Mouse (Mus musculus): ENCODE results near the gene Sestd1. TPM values are rescaled to one million over a fixed set of nuclear protein-coding genes. Genes with fewer than 3 reads are reported as not detected.

Gene Sestd1
- polyA plus RNA-seq, 1 experiment from 2014 or later: 11.6 TPM

- no peaks in the 10 kb centered on the region for H3K27me3 ChIP-seq (replicated peaks; ENCODE audit: control insufficient read depth, insufficient read depth, low read length)
- H3K27ac ChIP-seq (ENCODE audit: low read length): no peak overlapping the region
- H3K4me3 ChIP-seq (ENCODE audit: low read length): no peak overlapping the region
- H3K9ac ChIP-seq (ENCODE audit: low read depth, low read length): no peak overlapping the region
- WGBS: 85% methylated on average over 6 of the region's 6 CpGs
- H3K36me3 ChIP-seq (ENCODE audit: control insufficient read depth, insufficient read depth, low read length): 0 out of 2 replicates have a peak, but pooled peaks cover 2% of the 10 kb centered on the region
- no peak overlapping the region for H3K4me2 ChIP-seq (ENCODE audit: low read depth, low read length)
- H3K9me3 ChIP-seq (ENCODE audit: control insufficient read depth, low read length): no peaks in the 10 kb centered on the region
- no peak for ATAC-seq
- H3K4me1 ChIP-seq (ENCODE audit: control insufficient read depth, insufficient read depth, low read length): no peaks in the 10 kb centered on the region
These were observed 38.1 kb downstream of the Sestd1 start for GRCm38 (mm10) chr2:77242248-77242647.

GRCm38 (mm10) chr2:77238607-77239006 is 41.8 kb downstream of the Sestd1 start:
- 92% methylated on average over 3 of the region's 3 CpGs for WGBS
- no peaks in the 10 kb centered on the region for H3K9me3 ChIP-seq (ENCODE audit: control insufficient read depth, low read length)
- H3K27ac ChIP-seq (ENCODE audit: low read length): no peak overlapping the region
- ATAC-seq: no peak
- H3K4me1 ChIP-seq (ENCODE audit: control insufficient read depth, insufficient read depth, low read length): no peaks in the 10 kb centered on the region
- H3K27me3 ChIP-seq (replicated peaks; ENCODE audit: control insufficient read depth, insufficient read depth, low read length): no peaks in the 10 kb centered on the region
- H3K4me3 ChIP-seq (ENCODE audit: low read length): no peak overlapping the region
- no peak overlapping the region for H3K4me2 ChIP-seq (ENCODE audit: low read depth, low read length)
- H3K9ac ChIP-seq (ENCODE audit: low read depth, low read length): no peak overlapping the region
- H3K36me3 ChIP-seq (ENCODE audit: control insufficient read depth, insufficient read depth, low read length): 0 out of 2 replicates have a peak, but pooled peaks cover 10% of the 10 kb centered on the region

GRCm38 (mm10) chr2:77238046-77238445 is 42.3 kb downstream of the Sestd1 start:
- Histone ChIP-seq H3K9ac (ENCODE audit: low read depth, low read length) (no peak overlapping the region), H3K36me3 (ENCODE audit: control insufficient read depth, insufficient read depth, low read length) (0 out of 2 replicates have a peak, but pooled peaks cover 10% of the 10 kb centered on the region), H3K4me1 (ENCODE audit: control insufficient read depth, insufficient read depth, low read length) (no peaks in the 10 kb centered on the region), H3K27me3 (replicated peaks; ENCODE audit: control insufficient read depth, insufficient read depth, low read length) (no peaks in the 10 kb centered on the region), H3K4me3 (ENCODE audit: low read length) (no peak overlapping the region), H3K4me2 (ENCODE audit: low read depth, low read length) (no peak overlapping the region), H3K9me3 (ENCODE audit: control insufficient read depth, low read length) (no peaks in the 10 kb centered on the region), H3K27ac (ENCODE audit: low read length) (no peak overlapping the region)
- no peak for ATAC-seq
- 73% methylated on average over 3 of the region's 3 CpGs for WGBS

- no peaks in the 10 kb centered on the region for H3K9me3 ChIP-seq (ENCODE audit: control insufficient read depth, low read length)
- no peak overlapping the region for H3K27ac ChIP-seq (ENCODE audit: low read length)
- H3K36me3 ChIP-seq (ENCODE audit: control insufficient read depth, insufficient read depth, low read length): 0 out of 2 replicates have a peak, but pooled peaks cover 10% of the 10 kb centered on the region
- no peak overlapping the region for H3K4me3 ChIP-seq (ENCODE audit: low read length)
- no peaks in the 10 kb centered on the region for H3K4me1 ChIP-seq (ENCODE audit: control insufficient read depth, insufficient read depth, low read length)
- ATAC-seq: no peak
- H3K27me3 ChIP-seq (replicated peaks; ENCODE audit: control insufficient read depth, insufficient read depth, low read length): no peaks in the 10 kb centered on the region
- H3K4me2 ChIP-seq (ENCODE audit: low read depth, low read length): no peak overlapping the region
- no peak overlapping the region for H3K9ac ChIP-seq (ENCODE audit: low read depth, low read length)
- WGBS: 87% methylated on average over 4 of the region's 4 CpGs
These were observed 43.5 kb downstream of the Sestd1 start for GRCm38 (mm10) chr2:77236860-77237259.

- H3K4me2 ChIP-seq (ENCODE audit: low read depth, low read length): no peak overlapping the region
- no peaks in the 10 kb centered on the region for H3K27me3 ChIP-seq (replicated peaks; ENCODE audit: control insufficient read depth, insufficient read depth, low read length)
- 92% methylated on average over 4 of the region's 4 CpGs for WGBS
- H3K9ac ChIP-seq (ENCODE audit: low read depth, low read length): no peak overlapping the region
- H3K4me3 ChIP-seq (ENCODE audit: low read length): no peak overlapping the region
- H3K4me1 ChIP-seq (ENCODE audit: control insufficient read depth, insufficient read depth, low read length): no peaks in the 10 kb centered on the region
- H3K36me3 ChIP-seq (ENCODE audit: control insufficient read depth, insufficient read depth, low read length): 0 out of 2 replicates have a peak, but pooled peaks cover 10% of the 10 kb centered on the region
- no peak overlapping the region for H3K27ac ChIP-seq (ENCODE audit: low read length)
- ATAC-seq: no peak
- no peaks in the 10 kb centered on the region for H3K9me3 ChIP-seq (ENCODE audit: control insufficient read depth, low read length)
These were observed 44.5 kb downstream of the Sestd1 start for GRCm38 (mm10) chr2:77235896-77236295.

- H3K36me3 ChIP-seq (ENCODE audit: control insufficient read depth, insufficient read depth, low read length): 0 out of 2 replicates have a peak, but pooled peaks cover 8% of the 10 kb centered on the region
- no peaks in the 10 kb centered on the region for H3K4me1 ChIP-seq (ENCODE audit: control insufficient read depth, insufficient read depth, low read length)
- H3K4me2 ChIP-seq (ENCODE audit: low read depth, low read length): no peak overlapping the region
- H3K27me3 ChIP-seq (replicated peaks; ENCODE audit: control insufficient read depth, insufficient read depth, low read length): no peaks in the 10 kb centered on the region
- no peaks in the 10 kb centered on the region for H3K9me3 ChIP-seq (ENCODE audit: control insufficient read depth, low read length)
- ATAC-seq: no peak
- H3K9ac ChIP-seq (ENCODE audit: low read depth, low read length): no peak overlapping the region
- 93% methylated on average over 2 of the region's 2 CpGs for WGBS
- H3K27ac ChIP-seq (ENCODE audit: low read length): no peak overlapping the region
- H3K4me3 ChIP-seq (ENCODE audit: low read length): no peak overlapping the region
These were observed 47.8 kb downstream of the Sestd1 start for GRCm38 (mm10) chr2:77232604-77233003.

- 94% methylated on average over 2 of the region's 2 CpGs for WGBS
- ATAC-seq: no peak
These were observed 59.4 kb downstream of the Sestd1 start for GRCm38 (mm10) chr2:77220960-77221359.

GRCm38 (mm10) chr2:77212885-77213284 is 67.5 kb downstream of the Sestd1 start:
- WGBS: 78% methylated on average over 5 of the region's 5 CpGs
- no peak for ATAC-seq

More at GRCm38 (mm10) chr2:77220960-77221359, 59.4 kb downstream of the Sestd1 start:
- no peak overlapping the region for H3K27ac ChIP-seq (ENCODE audit: low read length)
- no peak overlapping the region for H3K4me2 ChIP-seq (ENCODE audit: low read depth, low read length)
- no peak overlapping the region for H3K4me3 ChIP-seq (ENCODE audit: low read length)
- H3K27me3 ChIP-seq (replicated peaks; ENCODE audit: control insufficient read depth, insufficient read depth, low read length): no peaks in the 10 kb centered on the region
- H3K9me3 ChIP-seq (ENCODE audit: control insufficient read depth, low read length): no peaks in the 10 kb centered on the region
- no peaks in the 10 kb centered on the region for H3K4me1 ChIP-seq (ENCODE audit: control insufficient read depth, insufficient read depth, low read length)
- no peak overlapping the region for H3K9ac ChIP-seq (ENCODE audit: low read depth, low read length)
- H3K36me3 ChIP-seq (ENCODE audit: control insufficient read depth, insufficient read depth, low read length): no peaks in the 10 kb centered on the region

GRCm38 (mm10) chr2:77206951-77207350 is 73.4 kb downstream of the Sestd1 start:
- H3K27ac ChIP-seq (ENCODE audit: low read length): no peak overlapping the region
- H3K9me3 ChIP-seq (ENCODE audit: control insufficient read depth, low read length): no peaks in the 10 kb centered on the region
- H3K4me3 ChIP-seq (ENCODE audit: low read length): no peak overlapping the region
- H3K9ac ChIP-seq (ENCODE audit: low read depth, low read length): no peak overlapping the region
- no peaks in the 10 kb centered on the region for H3K27me3 ChIP-seq (replicated peaks; ENCODE audit: control insufficient read depth, insufficient read depth, low read length)
- no peak for ATAC-seq
- H3K36me3 ChIP-seq (ENCODE audit: control insufficient read depth, insufficient read depth, low read length): no peaks in the 10 kb centered on the region
- no peak overlapping the region for H3K4me2 ChIP-seq (ENCODE audit: low read depth, low read length)
- no peaks in the 10 kb centered on the region for H3K4me1 ChIP-seq (ENCODE audit: control insufficient read depth, insufficient read depth, low read length)
- WGBS: 95% methylated on average over 3 of the region's 3 CpGs

More at GRCm38 (mm10) chr2:77212885-77213284, 67.5 kb downstream of the Sestd1 start:
- Histone ChIP-seq H3K4me2 (ENCODE audit: low read depth, low read length) (no peak overlapping the region), H3K4me3 (ENCODE audit: low read length) (no peak overlapping the region), H3K36me3 (ENCODE audit: control insufficient read depth, insufficient read depth, low read length) (no peaks in the 10 kb centered on the region), H3K9me3 (ENCODE audit: control insufficient read depth, low read length) (no peaks in the 10 kb centered on the region), H3K27ac (ENCODE audit: low read length) (no peak overlapping the region), H3K4me1 (ENCODE audit: control insufficient read depth, insufficient read depth, low read length) (no peaks in the 10 kb centered on the region), H3K9ac (ENCODE audit: low read depth, low read length) (no peak overlapping the region), H3K27me3 (replicated peaks; ENCODE audit: control insufficient read depth, insufficient read depth, low read length) (no peaks in the 10 kb centered on the region)

GRCm38 (mm10) chr2:77203916-77204315 is 76.5 kb downstream of the Sestd1 start:
- no peak overlapping the region for H3K4me3 ChIP-seq (ENCODE audit: low read length)
- H3K4me1 ChIP-seq (ENCODE audit: control insufficient read depth, insufficient read depth, low read length): no peaks in the 10 kb centered on the region
- H3K27ac ChIP-seq (ENCODE audit: low read length): no peak overlapping the region
- no peak for ATAC-seq
- no peaks in the 10 kb centered on the region for H3K36me3 ChIP-seq (ENCODE audit: control insufficient read depth, insufficient read depth, low read length)
- WGBS: 55% methylated on average over 2 of the region's 2 CpGs
- H3K27me3 ChIP-seq (replicated peaks; ENCODE audit: control insufficient read depth, insufficient read depth, low read length): no peaks in the 10 kb centered on the region
- H3K9me3 ChIP-seq (ENCODE audit: control insufficient read depth, low read length): no peaks in the 10 kb centered on the region
- H3K9ac ChIP-seq (ENCODE audit: low read depth, low read length): no peak overlapping the region
- no peak overlapping the region for H3K4me2 ChIP-seq (ENCODE audit: low read depth, low read length)

Data from intestine, embryonic 16.5 days (tissue).